Mouse (Mus musculus) forebrain, embryonic 11.5 days (tissue): Measurements from ENCODE around the gene Mepce. TPM values are rescaled to one million over a fixed set of nuclear protein-coding genes. Genes with fewer than 3 reads are reported as not detected.

Experiments
- ATAC-seq: fragments of 200-750 bp; cut with Nextera tagmentation; replicated peaks from 2 replicates; pipeline ENCODE4 v1.8.0; 2017; ENCODE audit warnings: moderate TSS enrichment; ENCODE audit not compliant: low FRiP score
- DNase-seq: peaks from one replicate; pipeline ENCODE4 v3.0.0-alpha.2; 2017; ENCODE audit warnings: low spot score
- H3K27ac ChIP-seq: fragments of 300-500 bp; sonication (generic); 2 replicates; pipeline ENCODE4 v1.5.1; 2014; ENCODE audit warnings: low read depth, low read length
- H3K27me3 ChIP-seq: fragments of 300-500 bp; sonication (generic); 2 replicates; pipeline ENCODE4 v1.6.1; 2014; ENCODE audit warnings: mild to moderate bottlenecking, low read length, mixed read lengths; ENCODE audit not compliant: control insufficient read depth, insufficient read depth
- H3K36me3 ChIP-seq: fragments of 300-500 bp; sonication (generic); 2 replicates; pipeline ENCODE4 v1.6.1; 2014; ENCODE audit warnings: mild to moderate bottlenecking, low read length, moderate library complexity, mixed read lengths; ENCODE audit not compliant: control insufficient read depth, insufficient read depth
- H3K4me1 ChIP-seq: fragments of 300-500 bp; sonication (generic); replicated peaks from 2 replicates; pipeline ENCODE4 v1.6.1; 2014; ENCODE audit warnings: low read length, mixed read lengths; ENCODE audit not compliant: control insufficient read depth, insufficient read depth
- H3K4me2 ChIP-seq: fragments of 300-500 bp; sonication (generic); 2 replicates; pipeline ENCODE4 v1.6.1; 2014; ENCODE audit warnings: low read depth, mild to moderate bottlenecking, low read length, moderate library complexity, mixed read lengths; ENCODE audit not compliant: severe bottlenecking
- H3K4me3 ChIP-seq: fragments of 300-500 bp; sonication (generic); 2 replicates; pipeline ENCODE4 v1.5.1; 2014; ENCODE audit warnings: low read depth, low read length
- H3K9ac ChIP-seq: fragments of 300-500 bp; sonication (generic); 2 replicates; pipeline ENCODE4 v1.6.1; 2014; ENCODE audit warnings: low read length
- H3K9me3 ChIP-seq: fragments of 300-500 bp; sonication (generic); 2 replicates; pipeline ENCODE4 v1.6.1; 2016; ENCODE audit warnings: low read length, mixed read lengths; ENCODE audit not compliant: control insufficient read depth
- WGBS: fragments of 180-500 bp; shearing (Covaris S2); extraction: QIAGEN DNeasy Blood & Tissue Kit; methylation state at CpG from one replicate; pipeline ENCODE4 v1.1.7; 2014; 5-methylcytosine and 5-hydroxymethylcytosine counted together
- polyA plus RNA-seq: library from polyadenylated mRNA; unstranded; fragments of >200 nt; fragmentation: Nextera tagmentation; extraction: Ambion mirVana; gene quantifications from 2 replicates; pipeline ENCODE4 v1.2.1, GENCODE M21; 2014

The Mepce gene
- polyA plus RNA-seq, 1 experiment from 2014 or later = 12.4 TPM

DNA sequence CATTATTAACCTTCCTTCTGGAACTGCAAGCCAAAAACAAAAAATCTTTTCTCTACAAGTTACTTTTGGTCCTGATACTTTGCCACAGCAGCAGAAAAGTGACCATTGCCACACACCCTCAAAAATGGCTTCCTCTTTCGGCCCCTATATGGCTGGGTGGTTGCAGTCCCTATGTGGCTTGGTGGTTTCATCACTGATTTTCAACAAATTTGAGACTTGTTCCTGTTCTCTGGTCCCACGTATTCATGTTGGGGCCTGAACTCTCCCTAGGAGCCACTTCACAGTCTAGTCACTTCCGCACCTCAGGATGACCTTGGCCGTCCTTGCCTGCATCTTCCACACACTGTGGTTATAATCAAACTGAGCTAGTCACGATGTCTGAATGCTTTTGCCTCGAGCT, 41.2 kb upstream of the Mepce start:
- WGBS = 87% methylated on average over 6 of the region's 6 CpGs
- Histone ChIP-seq H3K4me2 (no peak overlapping the region), H3K9ac (no peak overlapping the region), H3K4me1 (no peaks in the 10 kb centered on the region), H3K9me3 (no peaks in the 10 kb centered on the region), H3K4me3 (no peak overlapping the region), H3K36me3 (no peaks in the 10 kb centered on the region), H3K27ac (no peak overlapping the region), H3K27me3 (no peaks in the 10 kb centered on the region)
- DNase-seq (no peak), ATAC-seq (no peak)

DNA sequence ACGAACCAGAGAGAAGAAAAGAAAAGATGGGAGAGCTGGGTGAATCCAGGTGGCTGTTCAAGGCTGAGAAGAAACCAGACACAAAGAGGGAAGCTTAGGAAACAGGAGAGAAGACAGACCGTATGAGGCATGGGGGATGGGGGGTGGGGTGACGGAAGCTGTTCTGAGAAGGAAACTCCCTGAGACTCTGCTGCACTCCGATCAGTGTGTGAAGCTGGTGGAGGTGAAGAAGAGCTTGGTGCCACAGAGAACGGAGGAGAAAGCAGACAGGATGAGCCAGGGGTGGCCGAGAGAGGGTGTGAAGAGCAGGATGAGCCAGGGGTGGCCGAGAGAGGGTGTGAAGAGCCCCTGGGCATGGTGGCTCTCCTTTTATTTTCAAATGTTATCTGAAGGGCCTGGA, 39.0 kb upstream of the Mepce start:
- H3K4me2 ChIP-seq = no peak overlapping the region
- no peak overlapping the region for H3K4me3 ChIP-seq
- H3K9me3 ChIP-seq = no peaks in the 10 kb centered on the region
- H3K27me3 ChIP-seq = no peaks in the 10 kb centered on the region
- WGBS = 74% methylated on average over 7 of the region's 7 CpGs
- H3K9ac ChIP-seq = no peak overlapping the region
- H3K4me1 ChIP-seq = no peaks in the 10 kb centered on the region
- ATAC-seq (no peak), DNase-seq (no peak)
- H3K27ac ChIP-seq = no peak overlapping the region
- no peaks in the 10 kb centered on the region for H3K36me3 ChIP-seq

DNA sequence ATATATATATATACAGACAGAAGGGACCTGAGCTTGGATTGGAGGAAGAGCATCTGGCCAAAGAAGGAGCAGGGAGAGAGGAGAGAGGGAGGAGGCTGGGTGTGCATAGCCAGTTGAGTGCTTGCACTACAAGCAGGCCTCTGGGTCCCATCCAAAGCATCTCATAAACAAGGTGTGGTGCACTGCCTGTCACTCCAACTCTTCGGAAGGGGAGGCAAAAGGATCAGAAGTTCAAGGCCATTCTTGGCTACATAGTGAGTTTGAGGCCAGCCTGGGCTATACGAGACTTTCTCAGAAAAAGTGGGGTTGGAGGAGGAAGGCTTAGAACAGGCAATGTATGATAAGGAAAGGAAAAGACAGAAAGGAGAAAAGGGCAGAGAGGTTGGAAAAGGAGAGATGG, 38.5 kb upstream of the Mepce start:
- WGBS = 85% methylated on average over 2 of the region's 2 CpGs
- H3K4me1 ChIP-seq = no peaks in the 10 kb centered on the region
- H3K4me3 ChIP-seq = no peak overlapping the region
- ATAC-seq = no peak
- H3K9ac ChIP-seq = no peak overlapping the region
- no peaks in the 10 kb centered on the region for H3K36me3 ChIP-seq
- no peaks in the 10 kb centered on the region for H3K9me3 ChIP-seq
- no peaks in the 10 kb centered on the region for H3K27me3 ChIP-seq
- no peak for DNase-seq
- H3K4me2 ChIP-seq = no peak overlapping the region
- no peak overlapping the region for H3K27ac ChIP-seq

DNA sequence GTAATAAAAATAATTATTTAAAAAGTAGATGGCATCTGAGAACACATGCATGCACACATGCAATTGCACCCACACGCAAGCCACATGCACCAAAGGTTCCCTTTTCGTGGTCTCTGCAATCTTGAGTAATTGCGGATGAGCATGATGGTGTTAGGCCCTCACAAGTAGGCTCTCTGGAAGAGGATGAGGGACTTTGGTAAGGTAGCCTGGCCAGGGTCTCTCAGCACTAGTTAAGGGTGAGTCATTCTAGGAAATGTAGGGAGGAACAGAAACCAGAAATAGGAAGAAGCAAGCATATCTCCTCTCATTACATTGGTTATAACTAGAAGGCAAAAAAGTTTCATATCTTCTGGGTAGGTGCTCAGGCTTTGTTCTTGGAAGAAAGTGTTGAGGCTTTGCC, 37.6 kb upstream of the Mepce start:
- H3K27ac ChIP-seq = no peak overlapping the region
- H3K4me1 ChIP-seq = no peaks in the 10 kb centered on the region
- DNase-seq (no peak), ATAC-seq (no peak)
- no peaks in the 10 kb centered on the region for H3K9me3 ChIP-seq
- H3K4me2 ChIP-seq = no peak overlapping the region
- no peaks in the 10 kb centered on the region for H3K36me3 ChIP-seq
- H3K27me3 ChIP-seq = no peaks in the 10 kb centered on the region
- H3K9ac ChIP-seq = no peak overlapping the region
- 92% methylated on average over 3 of the region's 3 CpGs for WGBS
- no peak overlapping the region for H3K4me3 ChIP-seq

DNA sequence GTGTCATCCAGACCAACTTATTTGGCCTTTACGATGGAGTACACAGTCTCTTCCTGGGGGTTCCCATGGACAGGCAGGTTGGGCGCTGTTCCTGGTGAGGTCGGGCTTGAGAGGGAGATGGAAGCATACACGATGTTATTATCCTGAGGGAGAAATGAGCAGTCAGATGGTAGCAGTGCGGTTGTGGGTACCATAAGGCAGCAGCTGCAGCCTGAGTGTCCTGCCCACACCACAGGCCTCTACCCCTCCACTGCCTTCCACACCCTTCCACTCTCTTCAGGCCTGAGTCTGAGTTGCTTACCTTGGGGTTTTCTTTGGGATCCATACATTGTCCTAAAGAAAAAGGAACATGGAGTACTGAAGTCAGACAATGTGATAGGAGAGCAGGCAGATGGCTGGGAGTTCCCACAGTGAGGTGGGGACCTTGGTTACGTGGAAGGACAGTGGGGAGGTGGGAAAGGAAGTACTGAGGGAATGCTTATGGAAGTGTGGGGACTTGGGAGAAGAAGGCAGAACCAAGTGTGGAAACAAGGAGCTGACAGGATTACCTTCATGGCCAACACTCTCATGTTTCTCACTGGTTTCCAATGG, 36.1 kb upstream of the Mepce start:
- Histone ChIP-seq H3K4me1 (no peaks in the 10 kb centered on the region), H3K9ac (no peak overlapping the region), H3K27ac (no peak overlapping the region), H3K27me3 (no peaks in the 10 kb centered on the region), H3K9me3 (no peaks in the 10 kb centered on the region), H3K4me3 (no peak overlapping the region), H3K4me2 (no peak overlapping the region), H3K36me3 (no peaks in the 10 kb centered on the region)
- WGBS = 85% methylated on average over 6 of the region's 6 CpGs
- ATAC-seq (no peak), DNase-seq (no peak)

DNA sequence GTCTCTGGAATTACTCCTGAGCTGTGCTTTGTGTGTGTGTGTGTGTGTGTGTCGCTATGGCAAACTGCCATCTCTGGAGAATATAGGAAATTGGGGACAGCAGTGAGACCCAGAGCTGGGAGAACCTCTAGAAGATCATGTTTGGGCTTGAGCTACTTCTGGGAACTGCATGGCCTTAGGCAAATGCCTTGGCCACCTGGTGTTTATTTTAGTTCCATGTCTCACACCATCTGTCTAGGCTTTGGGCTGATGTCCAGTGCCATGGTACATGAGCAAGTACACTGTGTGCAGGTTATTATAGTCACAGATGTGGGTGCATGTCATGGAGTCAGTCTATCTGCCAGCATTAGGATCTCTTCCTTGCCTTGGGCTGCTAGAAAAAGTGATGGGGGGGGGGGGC, 35.1 kb upstream of the Mepce start:
- Histone ChIP-seq H3K9ac (no peak overlapping the region), H3K27ac (no peak overlapping the region), H3K27me3 (no peaks in the 10 kb centered on the region), H3K9me3 (no peaks in the 10 kb centered on the region), H3K4me1 (no peaks in the 10 kb centered on the region), H3K36me3 (no peaks in the 10 kb centered on the region), H3K4me2 (no peak overlapping the region), H3K4me3 (no peak overlapping the region)
- DNase-seq = no peak
- no peak for ATAC-seq
- WGBS = 85% methylated on average over 1 of the region's 1 CpGs

DNA sequence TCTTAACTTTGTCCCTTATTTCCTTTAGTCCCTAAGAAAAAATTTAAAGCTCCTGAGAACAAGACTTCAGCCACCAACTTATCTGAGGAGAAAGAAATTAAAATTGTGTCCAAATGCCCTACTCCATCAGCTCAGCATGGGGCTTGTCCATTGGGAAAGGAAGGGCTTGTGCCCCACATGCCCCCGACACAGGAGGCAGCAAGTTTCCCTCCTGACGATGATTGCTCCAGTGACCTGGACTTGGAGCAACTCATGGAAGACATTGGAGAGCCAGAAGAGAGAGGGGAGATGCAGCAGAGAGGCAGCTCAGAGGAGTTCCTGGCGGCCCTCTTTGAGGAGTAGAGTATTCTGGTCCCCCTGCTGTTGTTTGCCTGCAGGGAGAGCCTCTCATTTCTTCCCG, 34.7 kb upstream of the Mepce start:
- no peaks in the 10 kb centered on the region for H3K36me3 ChIP-seq
- H3K27ac ChIP-seq = no peak overlapping the region
- ATAC-seq (no peak), DNase-seq (no peak)
- no peak overlapping the region for H3K4me3 ChIP-seq
- H3K4me1 ChIP-seq = no peaks in the 10 kb centered on the region
- 71% methylated on average over 4 of the region's 4 CpGs for WGBS
- H3K9ac ChIP-seq = no peak overlapping the region
- H3K27me3 ChIP-seq = no peaks in the 10 kb centered on the region
- H3K4me2 ChIP-seq = no peak overlapping the region
- H3K9me3 ChIP-seq = no peaks in the 10 kb centered on the region

DNA sequence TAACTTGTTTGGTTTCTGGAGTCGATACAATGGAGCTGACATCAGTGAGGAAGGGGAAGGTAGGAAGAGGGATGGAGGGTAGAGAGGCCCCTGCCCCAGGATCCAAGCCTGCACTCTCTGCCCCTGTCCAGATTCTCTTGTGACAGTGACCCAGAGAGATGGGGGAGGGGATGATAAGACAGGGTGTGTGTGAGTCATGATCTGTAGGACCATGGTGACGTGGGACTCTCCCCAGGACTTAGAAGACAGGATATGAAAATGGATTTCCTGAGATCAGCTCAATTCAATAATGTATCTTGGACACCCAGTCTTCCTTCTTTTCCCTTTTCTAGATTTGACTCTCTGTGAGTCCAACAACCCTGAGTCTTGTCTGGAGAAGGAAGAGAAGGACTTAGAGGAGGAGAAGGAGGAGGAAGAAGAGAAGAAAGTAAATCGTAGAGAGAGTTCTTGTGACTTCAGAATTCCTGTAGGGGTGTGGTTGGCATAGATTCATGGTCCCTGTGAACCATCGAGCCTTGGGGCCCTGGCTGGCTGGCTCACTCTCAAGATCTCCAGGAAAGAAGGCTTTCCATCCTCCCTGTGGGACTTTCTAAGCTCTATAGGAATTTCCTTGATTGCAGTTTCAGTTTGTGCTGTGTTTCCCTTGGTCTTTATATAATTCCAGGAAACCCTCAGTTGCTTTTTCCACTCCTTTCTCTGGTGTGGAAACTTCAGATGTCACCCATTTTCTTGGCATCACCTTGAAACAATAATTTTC, 30.2 kb upstream of the Mepce start:
- DNase-seq (no peak), ATAC-seq (no peak)
- Histone ChIP-seq H3K27me3 (no peaks in the 10 kb centered on the region), H3K36me3 (no peaks in the 10 kb centered on the region), H3K9ac (no peak overlapping the region), H3K4me3 (no peak overlapping the region), H3K9me3 (no peaks in the 10 kb centered on the region), H3K27ac (no peak overlapping the region), H3K4me2 (no peak overlapping the region), H3K4me1 (no peaks in the 10 kb centered on the region)
- 81% methylated on average over 4 of the region's 4 CpGs for WGBS

DNA sequence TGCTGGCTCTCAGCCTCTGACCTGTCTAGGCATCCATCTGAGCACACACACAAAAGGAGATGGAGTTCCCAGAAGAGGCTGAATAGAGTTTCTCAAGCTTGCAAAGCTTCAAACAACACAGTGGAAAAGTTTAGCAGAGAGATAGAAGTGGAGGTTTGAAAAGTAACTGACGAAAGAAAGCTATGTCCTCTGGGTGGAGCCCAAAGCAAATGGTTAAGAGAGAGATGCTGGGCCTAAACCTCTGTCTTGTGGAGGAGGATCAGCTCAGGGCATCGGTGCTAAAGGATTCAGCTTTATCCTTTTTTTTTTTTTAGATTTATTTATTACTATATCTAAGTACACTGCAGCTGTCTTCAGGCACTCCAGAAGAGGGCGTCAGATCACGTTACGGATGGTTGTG, 20.9 kb upstream of the Mepce start:
- ATAC-seq = no peak
- no peak overlapping the region for H3K9ac ChIP-seq

More for the DNA sequence above, 20.9 kb upstream of the Mepce start:
- no peaks in the 10 kb centered on the region for H3K27me3 ChIP-seq
- H3K4me3 ChIP-seq = no peak overlapping the region
- WGBS = 90% methylated on average over 5 of the region's 5 CpGs
- H3K4me2 ChIP-seq = no peak overlapping the region
- no peaks in the 10 kb centered on the region for H3K36me3 ChIP-seq
- no peaks in the 10 kb centered on the region for H3K9me3 ChIP-seq
- H3K27ac ChIP-seq = no peak overlapping the region
- H3K4me1 ChIP-seq = no peaks in the 10 kb centered on the region
- DNase-seq = no peak
